Mouse (Mus musculus) ES-Bruce4 (cell line): Measurements from ENCODE around the gene Fam192a. TPM values are rescaled to one million over a fixed set of nuclear protein-coding genes. Genes with fewer than 3 reads are reported as not detected.
A peak's percentile ranks its signal among the peaks of the same experiment; 100 is the strongest.

Experiments
- H3K27ac ChIP-seq: 2 replicates; pipeline ENCODE4 v1.5.1; 2012; ENCODE audit warnings: low read length, inconsistent platforms; ENCODE audit not compliant: insufficient read depth
- H3K27me3 ChIP-seq: 2 replicates; pipeline ENCODE4 v1.6.1; 2012; ENCODE audit warnings: mild to moderate bottlenecking, low read length, inconsistent platforms; ENCODE audit not compliant: control insufficient read depth, poor library complexity, insufficient read depth, severe bottlenecking
- H3K36me3 ChIP-seq: 2 replicates; pipeline ENCODE4 v1.6.1; 2012; ENCODE audit warnings: inconsistent platforms, mild to moderate bottlenecking, low read length, moderate library complexity; ENCODE audit not compliant: control insufficient read depth, poor library complexity, insufficient read depth, severe bottlenecking
- H3K4me1 ChIP-seq: one replicate; pipeline ENCODE4 v1.8.1; 2011; ENCODE audit warnings: low read length; ENCODE audit not compliant: control insufficient read depth, insufficient read depth
- H3K4me3 ChIP-seq: 2 replicates; pipeline ENCODE4 v1.5.1; 2011; ENCODE audit warnings: low read depth, mild to moderate bottlenecking, low read length
- H3K9ac ChIP-seq: 2 replicates; pipeline ENCODE4 v1.6.1; 2012; ENCODE audit warnings: low read depth, mild to moderate bottlenecking, inconsistent platforms; ENCODE audit not compliant: poor library complexity, severe bottlenecking
- H3K9me3 ChIP-seq: replicated peaks from 2 replicates; pipeline ENCODE4 v1.6.1; 2012; ENCODE audit warnings: mild to moderate bottlenecking, low read length, inconsistent platforms; ENCODE audit not compliant: control insufficient read depth, poor library complexity, insufficient read depth, severe bottlenecking
- CTCF ChIP-seq: IDR thresholded peaks from one replicate; pipeline ENCODE4 v1.8.1; 2011; ENCODE audit warnings: low read depth, low read length
- EP300 ChIP-seq: IDR thresholded peaks from 2 replicates; pipeline ENCODE4 v1.6.1; 2011; ENCODE audit warnings: low read depth, low read length; ENCODE audit not compliant: insufficient read depth
- POLR2A ChIP-seq: IDR thresholded peaks from one replicate; pipeline ENCODE4 v1.8.1; 2011; ENCODE audit warnings: low read length; ENCODE audit not compliant: insufficient read depth
- polyA plus RNA-seq: library from polyadenylated mRNA; stranded (reverse); fragments of >200 nt; gene quantifications from 2 replicates; pipeline ENCODE4 v1.2.4, GENCODE M21; 2011; ENCODE audit warnings: low read depth; ENCODE audit not compliant: missing spikeins, insufficient read depth, insufficient read length

Gene Fam192a
- polyA plus RNA-seq, 1 experiment: 93.9 TPM

GRCm38 (mm10) chr8:94634211-94634610, 32.4 kb upstream of the Fam192a start:
- H3K9ac ChIP-seq: no peak overlapping the region
- no peaks in the 10 kb centered on the region for H3K4me1 ChIP-seq
- peaks cover 8% of the 10 kb centered on the region for H3K36me3 ChIP-seq
- H3K9me3 ChIP-seq: no peaks in the 10 kb centered on the region
- H3K27ac ChIP-seq: no peak overlapping the region
- no peak overlapping the region for H3K4me3 ChIP-seq
- TF ChIP-seq CTCF (no peak), EP300 (no peak), POLR2A (no peak)
- no peaks in the 10 kb centered on the region for H3K27me3 ChIP-seq

- Histone ChIP-seq H3K27ac (no peak overlapping the region), H3K36me3 (peaks cover 8% of the 10 kb centered on the region), H3K27me3 (no peaks in the 10 kb centered on the region), H3K9ac (no peak overlapping the region), H3K4me3 (no peak overlapping the region), H3K4me1 (no peaks in the 10 kb centered on the region), H3K9me3 (no peaks in the 10 kb centered on the region)
- TF ChIP-seq POLR2A (no peak), CTCF (no peak), EP300 (no peak)
Observed at GRCm38 (mm10) chr8:94633564-94634194, 31.9 kb upstream of the Fam192a start.

- Histone ChIP-seq H3K4me1 (no peaks in the 10 kb centered on the region), H3K9ac (no peak overlapping the region), H3K4me3 (no peak overlapping the region), H3K9me3 (peaks cover 3% of the 10 kb centered on the region; the same call in 1 of the 2 replicates), H3K36me3 (peaks cover 2% of the 10 kb centered on the region), H3K27ac (no peak overlapping the region), H3K27me3 (no peaks in the 10 kb centered on the region)
- TF ChIP-seq POLR2A (no peak), CTCF (no peak), EP300 (no peak)
Observed at GRCm38 (mm10) chr8:94624885-94625284, 23.1 kb upstream of the Fam192a start.

- H3K9me3 ChIP-seq: no peaks in the 10 kb centered on the region
- TF ChIP-seq EP300: no peak
- no peak for TF ChIP-seq POLR2A
- TF ChIP-seq CTCF: no peak
- no peak overlapping the region for H3K9ac ChIP-seq
- no peak overlapping the region for H3K4me3 ChIP-seq
- no peak overlapping the region for H3K27ac ChIP-seq
- no peaks in the 10 kb centered on the region for H3K4me1 ChIP-seq
- H3K36me3 ChIP-seq: no peaks in the 10 kb centered on the region
- no peaks in the 10 kb centered on the region for H3K27me3 ChIP-seq
Observed at GRCm38 (mm10) chr8:94607064-94607463, 5.3 kb upstream of the Fam192a start.

- Histone ChIP-seq H3K9ac (no peak overlapping the region), H3K36me3 (no peaks in the 10 kb centered on the region), H3K27me3 (no peaks in the 10 kb centered on the region), H3K27ac (no peak overlapping the region), H3K4me3 (no peak overlapping the region), H3K4me1 (no peaks in the 10 kb centered on the region), H3K9me3 (no peaks in the 10 kb centered on the region)
- TF ChIP-seq CTCF (no peak), POLR2A (no peak), EP300 (no peak)
Observed at GRCm38 (mm10) chr8:94604030-94604429, 2.2 kb upstream of the Fam192a start.

- no peaks in the 10 kb centered on the region for H3K36me3 ChIP-seq
- peak overlapping the region; percentile 79 for H3K9ac ChIP-seq
- H3K4me1 ChIP-seq: no peaks in the 10 kb centered on the region
- H3K9me3 ChIP-seq: no peaks in the 10 kb centered on the region
- no peak overlapping the region for H3K27ac ChIP-seq
- H3K4me3 ChIP-seq: peak overlapping the region; percentile 91
- no peaks in the 10 kb centered on the region for H3K27me3 ChIP-seq
- TF ChIP-seq EP300: no peak
- TF ChIP-seq POLR2A: no peak
- no peak for TF ChIP-seq CTCF
Observed at GRCm38 (mm10) chr8:94602471-94603131, 804 bp upstream of the Fam192a start.
